Mouse (Mus musculus): ENCODE results near the gene Gnpnat1.

Gnpnat1 gene

DNA sequence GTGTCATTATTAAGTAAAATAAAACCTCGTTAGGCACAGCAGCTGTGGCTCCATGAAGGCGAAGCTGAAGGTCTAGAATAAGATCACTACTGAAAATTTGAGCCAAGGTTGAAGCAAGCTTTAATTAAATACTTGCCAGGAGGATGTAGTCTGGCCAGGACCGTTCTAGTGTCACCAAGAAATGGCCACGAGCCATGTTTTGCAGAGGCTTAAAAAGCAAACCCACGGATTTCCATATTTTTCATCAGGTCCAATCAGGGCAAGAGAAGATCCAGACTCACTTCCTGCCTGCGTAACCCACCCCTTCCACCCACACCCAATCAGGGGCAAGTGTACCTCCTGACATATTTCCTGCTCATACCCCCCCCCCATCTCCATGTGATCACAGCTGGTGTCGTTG lies 1.1 kb downstream of the Gnpnat1 start:
- DNase-seq (ENCODE audit: low read depth, low spot score), result no peak

DNA sequence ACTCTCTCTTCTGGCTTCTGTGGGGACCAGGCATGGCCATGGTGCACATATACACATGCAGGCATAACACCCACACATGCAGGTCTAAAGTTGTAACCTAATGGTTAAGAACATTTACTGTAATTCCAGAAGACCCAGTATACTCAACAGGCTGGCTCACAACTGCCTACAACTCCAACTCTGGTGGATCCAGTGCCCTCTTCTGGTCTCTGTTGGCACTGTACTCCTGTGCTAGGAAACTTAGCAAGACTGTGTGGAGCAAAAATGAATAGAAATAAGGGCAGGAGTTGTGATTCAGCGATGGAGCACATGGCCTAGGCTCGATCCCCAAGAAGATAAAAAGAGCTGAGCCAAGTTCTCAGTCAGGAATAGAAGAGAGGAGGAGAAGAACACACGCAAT lies 4.9 kb downstream of the Gnpnat1 start:
- DNase-seq (ENCODE audit: low read depth, low spot score), result no peak

DNA sequence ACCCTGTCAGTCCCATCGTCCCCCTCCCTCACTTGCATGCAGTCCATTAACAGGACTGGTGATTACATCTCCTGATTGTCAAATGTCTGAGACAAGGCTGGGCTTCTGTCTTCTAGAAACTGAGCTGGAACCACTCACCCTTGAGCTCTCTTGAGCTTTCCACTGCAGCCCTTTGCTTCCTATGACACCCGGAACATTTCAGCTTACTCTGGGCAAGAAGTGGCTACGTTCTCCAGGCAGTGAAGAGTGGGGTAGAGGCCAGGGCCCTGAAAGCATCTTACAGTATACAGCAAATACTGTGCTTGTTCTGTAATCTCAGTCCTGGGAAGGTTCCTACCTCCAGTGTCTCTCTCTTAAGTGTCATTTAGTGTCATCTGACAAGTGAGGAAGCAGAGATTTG lies 15.5 kb downstream of the Gnpnat1 start:
- no peak for DNase-seq (ENCODE audit: low read depth, low spot score)

DNA sequence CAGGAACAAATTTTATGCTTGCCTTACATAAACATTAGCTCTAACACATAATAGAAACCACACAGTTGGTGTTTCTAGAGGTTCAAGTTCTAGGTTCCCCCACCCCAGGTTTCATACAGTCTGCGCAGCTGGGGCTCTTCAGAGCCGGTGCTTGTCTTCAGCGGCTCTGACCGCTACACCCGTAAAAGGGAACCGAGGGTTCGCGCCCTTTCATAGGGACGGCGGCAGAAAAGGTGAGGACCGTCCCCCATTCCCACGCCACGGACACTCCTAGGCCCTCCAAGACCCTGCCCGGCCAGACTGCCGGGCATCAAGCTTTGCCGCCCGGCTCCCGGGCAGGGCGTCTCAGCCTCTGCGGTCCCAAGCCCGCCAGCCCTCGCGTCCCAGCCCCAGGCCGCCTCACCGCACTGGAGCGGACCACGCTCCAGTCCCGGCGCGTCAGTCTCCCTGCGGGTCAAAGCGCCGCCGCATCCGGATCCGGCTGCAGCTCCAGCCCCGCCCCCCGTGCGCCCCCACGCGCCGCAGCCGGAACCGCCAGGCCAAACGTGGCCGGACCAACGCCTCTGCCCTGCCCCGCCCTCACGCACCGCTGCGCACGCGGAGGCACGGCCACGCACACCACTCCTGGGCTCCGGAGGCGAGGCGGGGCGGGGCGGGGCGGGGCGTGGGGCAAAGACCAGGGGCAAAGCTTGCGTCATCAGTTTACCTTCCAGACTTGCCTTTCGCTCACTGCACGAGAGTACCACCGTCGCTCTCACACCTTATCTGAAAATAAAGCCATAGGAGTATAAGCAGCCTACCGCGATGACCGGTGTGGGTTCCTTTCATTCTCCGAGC lies 16.1 kb downstream of the Gnpnat1 start:
- DNase-seq (ENCODE audit: low read depth, low spot score), result peak; percentile 54

DNA sequence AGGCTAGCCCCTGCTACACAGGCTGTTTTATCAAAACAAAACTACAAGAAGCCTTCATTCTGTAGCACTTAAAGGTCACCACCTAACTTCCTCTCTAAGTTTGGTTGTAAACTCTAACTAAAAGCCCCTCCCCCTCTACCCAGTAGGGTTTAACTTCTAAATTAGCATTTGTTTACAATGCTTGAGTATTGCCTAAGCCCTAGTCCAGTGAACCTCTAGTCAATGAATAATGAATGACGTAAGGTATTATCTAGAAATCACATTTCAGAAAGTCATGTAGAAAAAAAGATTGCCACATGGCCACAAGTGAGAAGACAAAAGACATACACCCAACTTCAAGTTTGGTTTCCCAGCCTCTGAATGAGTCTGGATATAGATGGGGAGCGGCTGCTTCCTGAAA lies 17.2 kb downstream of the Gnpnat1 start:
- DNase-seq (ENCODE audit: low read depth, low spot score), result no peak

DNA sequence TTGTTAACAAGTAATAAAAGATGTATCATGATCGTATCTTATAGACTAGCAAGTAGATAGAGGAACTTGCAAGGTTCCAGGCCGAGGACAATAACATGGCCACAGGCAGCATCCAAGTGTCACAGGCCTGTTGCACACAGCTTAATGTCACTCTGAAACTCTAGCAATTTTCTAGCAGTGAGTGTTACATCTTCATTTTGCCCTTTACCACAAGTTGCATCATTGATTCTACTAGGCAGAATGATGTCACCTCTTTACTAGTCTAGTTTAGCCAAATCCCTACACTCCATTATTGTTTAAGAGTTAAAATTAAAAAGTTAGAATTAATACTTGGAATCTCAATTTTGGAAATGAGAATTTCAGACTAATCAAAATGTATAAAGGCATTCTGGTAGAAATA lies 19.1 kb downstream of the Gnpnat1 start:
- no peak for DNase-seq (ENCODE audit: low read depth, low spot score)

DNA sequence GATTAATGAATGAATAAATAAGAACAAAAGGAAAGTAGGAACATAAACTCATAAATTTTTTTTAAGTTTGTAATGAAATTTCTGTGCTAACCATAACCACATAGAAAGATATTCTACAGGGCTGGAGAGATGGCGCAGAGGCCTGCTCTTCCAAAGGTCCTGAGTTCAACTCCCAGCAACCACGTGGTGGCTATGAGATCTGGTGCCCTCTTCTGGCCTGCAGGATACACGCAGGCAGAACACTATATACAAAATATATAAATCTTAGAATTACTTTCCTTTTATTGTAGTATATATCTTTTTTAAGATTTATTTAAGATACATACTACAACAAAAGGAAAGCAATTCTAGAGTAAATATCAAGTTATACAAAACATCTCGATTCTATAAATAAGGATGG lies 21.8 kb downstream of the Gnpnat1 start:
- DNase-seq (ENCODE audit: low read depth, low spot score), result no peak

DNA sequence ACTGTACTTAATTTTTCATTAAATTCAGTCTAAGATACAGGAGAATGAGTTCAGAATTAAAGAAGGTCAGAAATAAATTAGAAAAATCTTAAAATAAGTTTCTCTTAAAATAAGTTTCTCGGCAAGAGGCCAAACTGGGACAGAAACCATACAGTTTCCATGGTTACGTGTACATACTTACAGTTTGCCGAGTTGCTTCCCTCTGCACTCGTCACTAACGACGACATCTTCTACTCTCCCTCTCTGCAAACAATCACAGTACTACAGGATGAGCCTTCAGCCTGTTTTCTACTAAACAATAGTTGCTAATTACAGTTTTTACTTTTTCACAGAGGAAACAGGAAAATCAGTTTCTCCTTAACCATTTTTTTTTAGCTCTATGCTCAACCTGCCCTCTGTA lies 24.0 kb downstream of the Gnpnat1 start:
- DNase-seq (ENCODE audit: low read depth, low spot score), result no peak

DNA sequence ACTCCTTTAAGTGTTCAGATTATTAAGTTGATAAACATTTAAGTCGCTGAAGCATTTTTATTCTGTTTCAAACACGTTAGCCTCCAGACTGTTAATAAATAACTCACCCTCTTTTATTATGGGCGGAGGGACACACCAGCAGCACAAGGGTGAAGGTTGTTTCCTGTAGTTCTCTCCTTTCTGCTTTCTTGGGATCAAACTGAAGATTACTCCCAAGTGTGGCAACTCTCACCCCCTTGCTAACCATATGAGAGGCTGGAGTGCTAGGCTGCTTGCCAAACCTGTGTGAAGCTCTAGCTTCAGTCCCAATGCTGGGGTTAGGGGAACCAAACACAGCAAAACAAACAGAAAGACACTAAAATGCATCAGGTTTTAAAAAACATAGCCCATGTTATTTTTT lies 25.9 kb downstream of the Gnpnat1 start:
- DNase-seq (ENCODE audit: low read depth, low spot score), result no peak

DNA sequence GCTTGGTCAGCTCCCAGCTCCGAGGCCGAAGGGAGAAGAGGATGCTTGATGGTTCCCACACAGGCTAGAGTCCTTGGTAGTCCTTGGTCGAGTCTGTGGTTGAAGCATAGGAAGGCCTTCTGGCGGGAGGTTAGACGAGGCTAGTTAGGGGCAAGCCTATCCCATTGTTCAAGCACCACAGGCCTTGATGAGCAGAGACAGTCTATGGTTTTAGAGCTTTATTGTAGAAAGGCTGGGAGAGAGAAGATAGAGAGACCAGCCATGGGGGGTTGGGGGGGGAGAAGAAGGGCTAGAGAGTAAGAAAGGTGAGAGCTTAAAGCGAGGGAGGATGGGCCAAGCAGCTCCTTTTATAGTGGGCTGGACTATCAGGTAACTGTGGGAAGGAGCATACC lies 39.5 kb downstream of the Gnpnat1 start:
- DNase-seq (ENCODE audit: low read depth, low spot score), result no peak

DNA sequence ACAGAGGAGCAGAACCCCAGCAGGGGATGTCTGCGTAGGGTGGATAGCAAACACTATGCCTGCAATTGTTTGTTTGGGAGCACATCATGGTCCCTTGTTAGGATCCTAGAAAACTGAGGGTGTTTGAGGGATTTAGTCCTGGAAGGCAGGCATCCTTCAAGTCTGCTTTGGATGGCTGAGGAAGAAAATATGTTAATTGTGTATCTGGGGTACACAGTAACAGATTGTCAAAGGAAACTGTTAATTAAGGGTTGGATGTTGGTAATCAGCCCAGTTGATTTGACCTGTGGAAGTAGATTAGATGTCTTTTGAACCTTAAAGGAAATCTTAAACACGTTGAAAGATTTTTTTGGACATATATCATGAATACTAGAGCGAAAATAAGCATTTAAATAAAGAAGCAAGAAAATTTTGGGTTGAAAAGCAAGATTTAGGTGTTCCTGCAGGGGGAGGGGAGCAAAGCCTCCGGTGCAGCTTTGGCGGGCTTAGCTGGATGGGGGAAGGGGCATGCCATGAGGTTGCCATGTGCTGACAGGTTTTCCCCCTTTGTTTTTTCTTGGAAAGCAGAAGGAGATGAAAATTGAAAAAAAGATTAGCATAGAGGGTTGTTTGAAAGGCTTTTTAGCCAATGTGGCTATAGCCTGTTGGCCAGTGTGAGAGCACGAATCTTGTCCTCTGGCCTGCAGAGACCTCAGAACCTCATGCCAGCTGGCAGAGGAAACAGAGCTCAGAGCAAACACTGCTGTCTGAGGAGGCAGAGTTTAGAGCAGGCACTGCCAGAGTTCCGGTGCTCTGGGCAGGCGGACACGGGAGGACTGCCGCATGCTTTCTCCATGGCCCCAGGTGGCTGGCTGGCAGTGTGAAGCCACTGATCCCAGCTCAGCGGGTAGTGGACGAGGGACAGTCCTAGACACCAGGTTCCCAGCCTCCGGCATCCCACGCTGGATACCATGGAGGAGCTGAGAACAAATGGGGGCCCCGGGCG lies 40.2 kb downstream of the Gnpnat1 start:
- DNase-seq (ENCODE audit: low read depth, low spot score), result no peak

DNA sequence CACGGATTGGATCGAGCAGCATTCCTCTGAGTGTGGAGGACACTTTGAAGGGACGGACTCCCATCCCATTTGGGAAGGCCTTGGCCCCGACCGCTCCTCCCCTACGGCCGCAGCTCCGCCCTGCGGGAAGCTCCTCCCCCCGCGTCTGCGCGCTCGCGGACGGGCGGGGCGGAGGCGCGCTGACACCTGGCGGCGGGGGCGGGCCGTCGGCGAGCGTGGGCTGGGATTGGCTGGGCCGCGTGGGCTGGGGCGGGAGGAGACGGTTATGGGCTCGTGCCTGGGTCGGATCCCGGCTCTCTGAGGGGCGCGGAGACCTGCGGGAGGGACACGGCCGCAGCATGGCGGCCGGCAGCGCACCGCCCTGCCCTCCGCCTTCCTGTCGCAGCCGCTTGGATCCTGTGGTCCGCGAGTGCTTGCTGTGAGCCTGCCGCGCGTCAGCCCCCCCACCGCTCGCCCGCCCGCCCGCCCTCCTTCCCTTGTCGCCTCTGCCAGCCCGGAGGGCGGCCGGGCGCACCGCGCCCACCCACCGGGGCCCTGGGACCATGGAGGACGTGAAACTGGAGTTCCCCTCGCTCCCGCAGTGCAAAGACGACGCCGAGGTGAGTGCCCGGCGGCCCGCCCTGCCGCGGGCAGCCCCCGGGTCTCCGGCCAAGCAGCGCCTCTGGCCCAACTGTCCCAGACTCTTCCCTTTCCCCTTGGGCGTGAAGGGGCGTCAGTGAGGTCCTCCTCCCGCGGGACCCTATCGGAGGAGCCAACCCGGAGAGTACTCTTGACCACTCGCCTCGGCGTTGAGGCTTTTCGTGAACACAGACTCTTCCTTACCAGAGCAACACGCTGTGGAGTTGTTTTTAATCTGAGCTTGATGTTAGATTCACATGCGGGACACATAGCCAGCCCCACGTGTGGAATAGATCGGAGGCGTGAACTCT lies 53.5 kb downstream of the Gnpnat1 start, which contains the start of gene Styx:
TSS of gene Styx (plus strand) at position 163 of the 929 bp plus-strand sequence.
- DNase-seq (ENCODE audit: low read depth, low spot score), result peak; percentile 82

DNA sequence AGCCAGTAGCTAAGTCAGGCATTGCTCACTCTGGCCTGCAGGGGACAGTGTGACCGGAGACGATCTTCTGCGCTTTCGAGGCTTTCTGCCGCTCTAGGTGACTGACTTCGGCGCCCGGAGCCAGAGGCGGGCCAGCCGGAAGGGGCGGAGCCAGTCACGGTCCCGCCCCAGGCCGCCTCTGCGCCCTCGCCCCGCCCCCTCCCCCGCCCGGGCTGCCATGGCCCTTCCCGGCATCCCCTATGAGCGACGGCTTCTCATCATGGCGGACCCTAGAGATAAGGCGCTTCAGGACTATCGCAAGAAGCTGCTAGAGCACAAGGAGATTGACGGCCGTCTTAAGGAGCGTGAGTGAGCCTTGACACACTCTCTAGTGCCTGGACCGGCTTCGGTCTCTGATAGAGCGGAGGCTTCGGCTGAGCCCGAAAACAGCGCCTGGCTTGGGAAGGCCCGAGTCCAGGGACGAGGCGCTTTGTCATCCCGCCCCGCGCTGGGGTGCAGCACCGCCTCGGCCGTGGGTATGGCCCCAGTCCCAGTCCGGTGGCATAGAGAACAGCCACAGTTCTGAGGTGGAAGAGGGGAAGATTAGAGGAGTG lies 75.0 kb downstream of the Gnpnat1 start, which contains the start of gene Psmc6:
TSS of gene Psmc6 (plus strand) at position 200 of the 593 bp plus-strand sequence.
- DNase-seq (ENCODE audit: low read depth, low spot score), result peak; percentile 89

DNA sequence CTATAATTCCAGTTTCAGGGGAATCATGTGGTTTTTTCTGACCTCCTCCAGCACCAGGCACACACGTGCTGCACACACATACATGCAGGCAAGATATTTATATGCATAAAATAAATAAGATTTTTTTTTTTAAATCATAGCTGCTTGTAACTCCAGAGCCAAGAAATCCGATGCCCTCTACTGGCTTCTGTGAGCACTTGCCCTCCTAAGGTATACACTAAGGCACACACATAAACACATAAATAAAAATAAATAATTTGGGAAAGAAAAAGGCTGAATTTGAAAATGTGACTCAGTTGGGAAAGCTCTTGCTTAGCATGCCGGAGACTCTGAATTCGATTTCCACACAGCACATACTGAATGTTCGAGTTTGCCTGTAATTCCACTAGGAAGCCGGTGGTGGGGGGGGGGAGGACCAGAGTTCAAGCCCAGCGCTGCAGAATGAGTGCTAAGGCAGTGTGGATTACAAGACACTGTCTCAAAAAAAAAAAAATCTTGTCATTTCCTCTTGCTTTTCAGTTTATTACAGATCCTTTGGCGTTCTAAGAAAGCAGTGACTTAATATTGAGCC lies 75.6 kb downstream of the Gnpnat1 start:
- DNase-seq (ENCODE audit: low read depth, low spot score), result no peak

DNA sequence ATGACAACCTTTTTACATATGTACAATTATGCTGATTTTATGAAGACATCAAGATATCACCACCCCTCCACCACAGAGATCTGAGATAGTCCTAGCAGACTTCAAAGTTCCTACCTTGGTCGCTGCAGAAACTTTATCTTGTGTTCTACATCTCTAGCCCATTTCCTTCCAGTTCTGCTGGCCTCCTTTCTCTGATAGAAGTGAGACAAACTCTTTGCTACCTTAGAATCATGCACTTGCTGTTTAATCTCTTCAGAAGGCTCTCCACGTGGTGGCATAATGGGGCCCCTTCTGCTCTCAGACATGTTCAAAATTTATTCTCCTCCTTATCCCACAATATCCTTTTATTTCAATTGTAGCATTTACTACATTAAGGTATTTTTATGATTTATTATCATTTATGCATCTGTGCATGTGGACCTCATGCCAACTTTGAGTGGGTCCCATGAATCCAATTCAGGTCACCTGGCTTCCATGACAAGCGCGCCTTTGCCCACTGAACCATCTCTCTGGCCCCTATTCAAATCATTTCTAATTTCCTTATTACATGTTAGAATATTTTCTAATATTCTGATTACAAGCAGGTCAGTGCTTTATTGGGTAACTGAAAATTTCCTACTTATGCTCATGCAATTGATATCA lies 76.5 kb downstream of the Gnpnat1 start:
- DNase-seq (ENCODE audit: low read depth, low spot score), result no peak

Measured in c-Kit-negative CD71-positive TER-119-positive erythroid progenitor cells, embryonic 14.5 days (primary cell).